Mouse (Mus musculus) liver, postnatal 0 days (tissue): ENCODE measurements around the gene 1600014C10Rik. TPM values are rescaled to one million over a fixed set of nuclear protein-coding genes. Genes with fewer than 3 reads are reported as not detected.
A peak's percentile ranks its signal among the peaks of the same experiment; 100 is the strongest.

Experiments
- ATAC-seq: fragments of 200-750 bp; cut with Nextera tagmentation; 2 replicates; pipeline ENCODE4 v1.8.0; 2017; ENCODE audit warnings: mild to moderate bottlenecking, moderate library complexity
- DNase-seq: peaks from one replicate; pipeline ENCODE4 v3.0.0-alpha.2; 2016
- H3K27ac ChIP-seq: fragments of 300-500 bp; sonication (generic); 2 replicates; pipeline ENCODE4 v1.5.1; 2014; ENCODE audit warnings: antibody characterized with exemption, moderate library complexity, mild to moderate bottlenecking, low read depth
- H3K27me3 ChIP-seq: fragments of 300-500 bp; sonication (generic); 2 replicates; pipeline ENCODE4 v1.6.1; 2014; ENCODE audit warnings: low read length, control low read depth, mixed read lengths; ENCODE audit not compliant: insufficient read depth
- H3K36me3 ChIP-seq: fragments of 300-500 bp; sonication (generic); replicated peaks from 2 replicates; pipeline ENCODE4 v1.6.1; 2014; ENCODE audit warnings: mild to moderate bottlenecking, control low read depth, low read length, moderate library complexity, mixed read lengths; ENCODE audit not compliant: insufficient read depth
- H3K4me1 ChIP-seq: fragments of 300-500 bp; sonication (generic); 2 replicates; pipeline ENCODE4 v1.6.1; 2014; ENCODE audit warnings: antibody characterized with exemption, mild to moderate bottlenecking, control low read depth; ENCODE audit not compliant: insufficient read depth
- H3K4me2 ChIP-seq: fragments of 300-500 bp; sonication (generic); 2 replicates; pipeline ENCODE4 v1.6.1; 2014; ENCODE audit warnings: low read depth, mild to moderate bottlenecking, low read length, moderate library complexity, mixed read lengths
- H3K4me3 ChIP-seq: fragments of 300-500 bp; sonication (generic); 2 replicates; pipeline ENCODE4 v1.5.1; 2014; ENCODE audit warnings: low read depth, low read length
- H3K9ac ChIP-seq: fragments of 300-500 bp; sonication (generic); replicated peaks from 2 replicates; pipeline ENCODE4 v1.6.1; 2014; ENCODE audit warnings: mild to moderate bottlenecking, moderate library complexity
- H3K9me3 ChIP-seq: fragments of 300-500 bp; sonication (generic); 2 replicates; pipeline ENCODE4 v1.6.1; 2016; ENCODE audit warnings: mild to moderate bottlenecking, control low read depth, low read length, mixed read lengths
- CTCF ChIP-seq: sonication (generic); IDR thresholded peaks from 2 replicates; pipeline ENCODE4 v1.5.1; 2016; ENCODE audit warnings: antibody characterized with exemption, low read depth
- EP300 ChIP-seq: IDR thresholded peaks from 2 replicates; pipeline ENCODE4 v1.6.1; 2016; ENCODE audit warnings: antibody characterized with exemption, low read depth, mild to moderate bottlenecking
- WGBS: fragments of 180-500 bp; shearing (Covaris S2); extraction: QIAGEN DNeasy Blood & Tissue Kit; methylation state at CpG from one replicate; pipeline ENCODE4 v1.1.7; 2014; ENCODE audit not compliant: insufficient replicate concordance; 5-methylcytosine and 5-hydroxymethylcytosine counted together
- polyA plus RNA-seq: library from polyadenylated mRNA; unstranded; fragments of >200 nt; fragmentation: Nextera tagmentation; extraction: Ambion mirVana; gene quantifications from 2 replicates; pipeline ENCODE4 v1.2.1, GENCODE M21; 2015

1600014C10Rik gene
- polyA plus RNA-seq, 1 experiment from 2014 or later, result 78.1 TPM

GRCm38 (mm10) chr7:38217417-38218171 is 34.6 kb downstream of the 1600014C10Rik start:
- no peaks in the 10 kb centered on the region for H3K9me3 ChIP-seq
- TF ChIP-seq EP300 (no peak), CTCF (0 out of 2 replicates have a peak, but pooled peaks have one; percentile 11)
- 40% methylated on average over 5 of the region's 5 CpGs for WGBS
- peak; percentile 82 for ATAC-seq
- H3K27ac ChIP-seq, result no peak overlapping the region
- no peak overlapping the region for H3K9ac ChIP-seq
- no peaks in the 10 kb centered on the region for H3K27me3 ChIP-seq
- H3K4me2 ChIP-seq, result no peak overlapping the region
- peak; percentile 54 for DNase-seq
- H3K4me1 ChIP-seq, result 0 out of 2 replicates have a peak, but pooled peaks cover 4% of the 10 kb centered on the region
- no peaks in the 10 kb centered on the region; the same call in 1 of the 2 replicates for H3K36me3 ChIP-seq
- H3K4me3 ChIP-seq, result no peak overlapping the region

- DNase-seq (no peak), ATAC-seq (no peak)
- 67% methylated on average over 8 of the region's 8 CpGs for WGBS
- no peaks in the 10 kb centered on the region for H3K27me3 ChIP-seq
- no peaks in the 10 kb centered on the region for H3K9me3 ChIP-seq
- TF ChIP-seq CTCF, result no peak
- TF ChIP-seq EP300, result no peak
- no peak overlapping the region for H3K4me3 ChIP-seq
- H3K9ac ChIP-seq, result no peak overlapping the region
- H3K4me1 ChIP-seq, result 0 out of 2 replicates have a peak, but pooled peaks cover 4% of the 10 kb centered on the region
- H3K27ac ChIP-seq, result no peak overlapping the region
- H3K4me2 ChIP-seq, result no peak overlapping the region
- H3K36me3 ChIP-seq, result no peaks in the 10 kb centered on the region; the same call in 1 of the 2 replicates
Measured at GRCm38 (mm10) chr7:38218631-38219367, 35.8 kb downstream of the 1600014C10Rik start.

GRCm38 (mm10) chr7:38219526-38219925 is 36.5 kb downstream of the 1600014C10Rik start:
- no peak for ATAC-seq
- no peak for TF ChIP-seq EP300
- no peak for TF ChIP-seq CTCF
- 89% methylated on average over 4 of the region's 4 CpGs for WGBS

GRCm38 (mm10) chr7:38220866-38221265 is 37.8 kb downstream of the 1600014C10Rik start:
- H3K9me3 ChIP-seq, result no peaks in the 10 kb centered on the region
- no peak overlapping the region for H3K9ac ChIP-seq
- peaks cover 3% of the 10 kb centered on the region; the same call in 1 of the 2 replicates for H3K4me1 ChIP-seq
- TF ChIP-seq CTCF (no peak), EP300 (no peak)
- no peaks in the 10 kb centered on the region for H3K27me3 ChIP-seq
- ATAC-seq, result no peak
- no peak overlapping the region for H3K4me2 ChIP-seq
- no peak overlapping the region for H3K27ac ChIP-seq
- H3K36me3 ChIP-seq, result no peaks in the 10 kb centered on the region; the same call in 1 of the 2 replicates
- 92% methylated on average over 7 of the region's 7 CpGs for WGBS
- DNase-seq, result no peak
- H3K4me3 ChIP-seq, result no peak overlapping the region

More at GRCm38 (mm10) chr7:38219526-38219925, 36.5 kb downstream of the 1600014C10Rik start:
- Histone ChIP-seq H3K4me3 (no peak overlapping the region), H3K36me3 (no peaks in the 10 kb centered on the region; the same call in 1 of the 2 replicates), H3K9me3 (no peaks in the 10 kb centered on the region), H3K9ac (no peak overlapping the region), H3K4me1 (no peaks in the 10 kb centered on the region), H3K4me2 (no peak overlapping the region), H3K27ac (no peak overlapping the region), H3K27me3 (no peaks in the 10 kb centered on the region)
- no peak for DNase-seq

- 77% methylated on average over 13 of the region's 13 CpGs for WGBS
- Histone ChIP-seq H3K27ac (no peak overlapping the region), H3K9ac (no peak overlapping the region), H3K36me3 (no peaks in the 10 kb centered on the region; the same call in 1 of the 2 replicates), H3K9me3 (no peaks in the 10 kb centered on the region), H3K4me1 (peaks cover 10% of the 10 kb centered on the region), H3K4me3 (no peak overlapping the region), H3K4me2 (no peak overlapping the region), H3K27me3 (no peaks in the 10 kb centered on the region)
- no peak for TF ChIP-seq EP300
- TF ChIP-seq CTCF, result no peak
- no peak for DNase-seq
- no peak for ATAC-seq
Measured at GRCm38 (mm10) chr7:38224577-38225369, 41.8 kb downstream of the 1600014C10Rik start.

GRCm38 (mm10) chr7:38226226-38226625 is 43.2 kb downstream of the 1600014C10Rik start:
- Histone ChIP-seq H3K4me3 (no peak overlapping the region), H3K27ac (no peak overlapping the region), H3K27me3 (no peaks in the 10 kb centered on the region), H3K9me3 (no peaks in the 10 kb centered on the region), H3K9ac (no peak overlapping the region), H3K36me3 (no peaks in the 10 kb centered on the region), H3K4me2 (no peak overlapping the region), H3K4me1 (peaks cover 10% of the 10 kb centered on the region)
- TF ChIP-seq EP300, result no peak
- no peak for TF ChIP-seq CTCF
- 86% methylated on average over 2 of the region's 2 CpGs for WGBS
- ATAC-seq (no peak), DNase-seq (no peak)
